Mouse (Mus musculus) large intestine, adult 2 months (tissue): ENCODE measurements around the gene Zc2hc1c. TPM values are rescaled to one million over a fixed set of nuclear protein-coding genes. Genes with fewer than 3 reads are reported as not detected.

Experiments
- DNase-seq: peaks from one replicate; pipeline ENCODE4 v3.0.0-alpha.2; 2012; ENCODE audit warnings: low read depth, low spot score
- WGBS: fragments of 180-500 bp; shearing (Covaris S2); methylation state at CpG from one replicate; pipeline ENCODE4 v1.1.7; 2018; 5-methylcytosine and 5-hydroxymethylcytosine counted together
- polyA plus RNA-seq: library from polyadenylated mRNA; depleted of rRNA; stranded (reverse); fragments of >200 nt; gene quantifications from 2 replicates; pipeline ENCODE4 v1.2.3, GENCODE M21; 2012; rRNA removed

The Zc2hc1c gene
- polyA plus RNA-seq, result 0.22 and 0.24 TPM in 2 replicates

DNA sequence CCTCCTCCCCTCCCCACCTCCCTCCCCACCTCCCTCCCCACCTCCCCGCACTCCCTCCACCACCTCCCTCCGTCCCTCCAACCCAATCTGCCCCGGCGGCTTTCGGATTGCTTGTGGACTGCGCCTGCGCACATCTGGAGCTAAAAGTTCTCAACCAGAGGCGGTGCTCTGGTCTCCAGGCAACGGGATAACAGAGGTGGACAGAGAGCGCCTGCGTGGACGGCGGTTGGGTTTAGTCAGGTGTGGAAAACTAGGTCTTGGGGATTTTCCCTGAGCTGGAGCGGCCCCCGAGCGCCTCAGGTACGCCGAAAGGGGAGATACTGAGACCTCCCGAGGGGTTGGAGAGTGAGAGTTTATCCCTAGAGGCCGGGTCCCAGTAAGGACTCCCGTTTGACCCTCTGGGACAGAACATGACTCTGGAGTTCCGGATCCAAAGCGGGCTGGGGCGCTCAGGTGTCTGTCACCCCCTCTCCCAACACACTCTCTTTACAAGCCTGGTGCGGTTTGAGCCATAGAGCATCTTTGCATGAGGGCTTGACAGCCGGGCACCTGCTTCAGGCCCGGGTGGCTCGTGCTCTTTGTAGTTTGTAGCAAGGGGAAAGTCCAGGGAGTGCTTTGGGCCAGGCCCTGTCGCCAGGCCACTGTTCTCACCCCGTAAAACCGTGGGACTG is at the start of gene Zc2hc1c:
TSS of gene Zc2hc1c (plus strand) at position 106 of the 671 bp plus-strand sequence.
- 3% methylated on average over 30 of the region's 31 CpGs for WGBS
- DNase-seq, result peak; percentile 76

DNA sequence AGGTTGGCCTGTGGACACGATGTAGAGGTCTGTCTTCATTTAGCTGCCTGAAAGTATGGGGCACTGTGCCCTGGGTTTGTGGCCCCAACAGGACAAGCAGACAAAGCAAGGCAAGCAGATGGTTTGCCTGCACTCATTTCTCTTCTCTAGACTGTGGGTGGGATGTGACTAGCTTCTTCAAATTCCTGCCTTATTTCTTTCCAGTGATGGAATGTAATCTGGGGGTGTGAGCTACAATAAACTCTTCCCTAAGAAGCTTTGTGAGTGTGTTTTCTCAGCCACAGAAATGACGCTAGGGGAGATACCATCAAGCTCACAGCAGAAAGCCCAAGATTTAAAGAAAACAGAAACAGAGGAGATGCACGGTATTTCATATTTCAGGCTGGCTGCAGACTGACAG is 36.3 kb upstream of the Zc2hc1c start:
- no peak for DNase-seq
- WGBS, result 80% methylated on average over 3 of the region's 3 CpGs

GRCm38 (mm10) chr12:85256074-85256751 is 32.2 kb upstream of the Zc2hc1c start:
- 75% methylated on average over 7 of the region's 7 CpGs for WGBS
- no peak for DNase-seq

GRCm38 (mm10) chr12:85257008-85257639 is 31.3 kb upstream of the Zc2hc1c start:
- DNase-seq, result no peak
- 73% methylated on average over 7 of the region's 7 CpGs for WGBS

DNA sequence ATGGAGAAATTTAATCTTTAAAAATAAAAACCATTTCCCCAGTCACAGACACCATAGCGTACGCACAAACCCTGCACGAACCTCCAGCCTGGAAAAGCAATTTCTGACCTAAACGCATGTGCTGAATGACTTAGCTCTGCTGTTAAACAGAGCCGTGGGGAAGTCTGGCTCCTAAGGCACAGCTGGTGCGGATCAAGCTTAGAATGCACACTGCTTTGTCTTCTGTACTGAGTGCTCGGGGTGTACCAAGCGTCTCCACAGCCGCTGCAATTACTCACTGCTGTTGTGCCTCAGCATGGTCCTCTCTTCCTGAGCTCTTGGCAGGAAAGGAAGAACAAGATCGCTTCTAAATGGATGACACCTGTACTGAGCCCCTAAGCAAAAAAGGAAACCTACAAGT is 25.9 kb upstream of the Zc2hc1c start:
- DNase-seq, result no peak
- 73% methylated on average over 10 of the region's 10 CpGs for WGBS

GRCm38 (mm10) chr12:85263190-85263589 is 25.2 kb upstream of the Zc2hc1c start:
- DNase-seq, result no peak
- WGBS, result 85% methylated on average over 5 of the region's 5 CpGs

DNA sequence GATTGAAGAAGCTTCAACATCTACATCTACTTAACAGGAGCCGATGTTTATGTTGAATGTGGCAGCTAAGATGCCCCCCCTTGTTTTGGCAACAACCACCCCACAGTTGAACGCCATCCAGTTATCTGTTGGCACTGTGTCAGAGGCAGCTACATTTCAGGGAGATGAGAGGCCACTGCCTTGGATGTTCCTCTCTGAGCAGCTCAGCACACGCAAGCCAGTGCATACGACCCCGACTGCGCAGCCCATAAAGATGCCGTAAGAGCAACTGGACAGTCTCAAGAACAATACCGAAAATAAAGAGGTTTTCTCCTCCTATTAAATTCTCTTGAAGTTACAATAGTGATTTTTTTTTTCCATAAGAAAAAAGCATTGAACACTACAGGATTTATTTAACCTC is 23.9 kb upstream of the Zc2hc1c start:
- no peak for DNase-seq
- WGBS, result 70% methylated on average over 8 of the region's 8 CpGs

DNA sequence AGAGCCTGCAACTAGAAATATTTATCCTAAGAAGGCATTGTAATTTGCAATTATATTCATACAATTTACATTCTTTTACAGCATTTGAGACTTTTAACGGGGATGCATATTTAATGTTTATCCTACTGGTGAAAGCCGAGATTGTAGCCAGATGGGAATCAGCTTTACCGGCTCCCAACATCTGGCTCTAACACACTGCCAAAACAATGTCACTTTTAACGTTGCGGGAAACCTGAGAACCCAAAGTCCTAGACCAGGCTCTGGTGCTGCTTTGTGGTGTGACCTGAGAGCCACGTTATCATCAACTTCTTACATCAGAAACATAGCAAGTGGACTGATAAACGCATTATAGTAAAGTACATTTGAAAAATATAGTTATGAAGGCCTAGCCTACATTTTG is 23.5 kb upstream of the Zc2hc1c start:
- 66% methylated on average over 7 of the region's 7 CpGs for WGBS

GRCm38 (mm10) chr12:85266248-85266647 is 22.1 kb upstream of the Zc2hc1c start:
- no peak for DNase-seq
- WGBS, result 92% methylated on average over 3 of the region's 3 CpGs

More for the DNA sequence above, 23.5 kb upstream of the Zc2hc1c start:
- no peak for DNase-seq

- WGBS, result 48% methylated on average over 3 of the region's 3 CpGs
- DNase-seq, result no peak
Observed at GRCm38 (mm10) chr12:85269821-85270220, 18.6 kb upstream of the Zc2hc1c start.

GRCm38 (mm10) chr12:85270319-85270718 is 18.1 kb upstream of the Zc2hc1c start, which contains the start of gene Mlh3:
Gene Mlh3, minus strand, starts transcription at chr12:85270599.
- DNase-seq, result peak; percentile 73
- 2% methylated on average over 35 of the region's 35 CpGs for WGBS

DNA sequence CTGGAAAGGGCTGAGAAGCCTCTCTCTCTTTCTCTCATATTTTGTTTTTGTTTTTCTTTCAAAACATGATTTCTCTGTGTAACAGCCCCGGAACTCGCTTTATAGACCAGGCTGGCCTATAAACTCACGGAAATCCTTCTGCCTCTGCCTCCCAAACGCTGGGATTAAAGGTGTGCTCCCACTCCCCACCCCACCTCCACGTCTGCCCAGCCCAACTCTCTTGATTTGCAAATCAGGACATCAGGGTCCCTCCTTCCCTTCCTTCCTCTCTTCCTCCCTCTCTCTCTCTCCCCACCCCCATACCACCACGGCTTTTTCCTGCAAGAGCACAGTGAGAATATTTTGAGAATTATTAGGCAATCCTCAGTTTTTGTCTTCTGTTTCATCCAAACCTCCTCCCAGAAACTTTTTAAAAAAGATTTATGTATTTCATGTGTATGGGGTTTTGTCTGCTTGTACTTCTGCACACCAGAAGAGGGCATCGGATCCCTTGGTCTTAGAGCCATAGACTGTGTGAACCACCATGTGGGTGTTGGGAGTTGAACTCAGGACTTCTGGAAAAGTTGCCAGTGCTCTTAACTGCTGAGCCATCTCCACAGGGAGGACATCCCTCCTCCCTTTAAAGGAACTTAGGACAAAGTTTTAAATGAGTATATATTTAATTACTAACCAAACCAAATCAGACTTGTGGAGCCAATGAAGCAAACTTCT is 17.1 kb upstream of the Zc2hc1c start:
- no peak for DNase-seq
- 77% methylated on average over 7 of the region's 7 CpGs for WGBS

GRCm38 (mm10) chr12:85271843-85272206 is 16.6 kb upstream of the Zc2hc1c start:
- 51% methylated on average over 4 of the region's 4 CpGs for WGBS
- DNase-seq, result no peak

- no peak for DNase-seq
- 70% methylated on average over 10 of the region's 10 CpGs for WGBS
Observed at GRCm38 (mm10) chr12:85273508-85273907, 14.9 kb upstream of the Zc2hc1c start.

DNA sequence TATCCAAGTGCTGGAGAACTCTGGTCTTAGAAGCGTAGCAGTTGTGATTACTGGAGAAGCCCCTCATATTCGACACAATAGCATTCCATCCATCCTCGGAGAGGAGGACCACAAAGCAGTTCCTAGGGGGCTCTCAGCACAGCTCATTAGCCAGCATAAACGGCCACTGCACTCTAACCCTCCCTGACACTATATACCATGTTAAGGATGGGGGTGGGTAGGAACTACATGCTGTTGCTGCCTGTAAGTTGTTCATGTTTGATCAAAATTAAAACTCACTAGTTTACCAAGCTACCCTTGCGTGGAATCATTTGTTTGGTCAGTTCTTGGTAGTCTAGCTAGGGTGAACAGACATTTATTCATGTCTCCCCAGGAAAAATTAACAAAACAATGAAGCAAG is 12.1 kb upstream of the Zc2hc1c start:
- DNase-seq, result no peak
- WGBS, result 89% methylated on average over 5 of the region's 5 CpGs

- no peak for DNase-seq
- WGBS, result 96% methylated on average over 10 of the region's 10 CpGs
Observed at GRCm38 (mm10) chr12:85278919-85279318, 9.5 kb upstream of the Zc2hc1c start.

- DNase-seq, result no peak
- 2% methylated on average over 10 of the region's 10 CpGs for WGBS
Observed at GRCm38 (mm10) chr12:85279396-85280080, 8.9 kb upstream of the Zc2hc1c start.

GRCm38 (mm10) chr12:85280105-85280844 is 8.1 kb upstream of the Zc2hc1c start:
- WGBS, result under 1% methylated on average over 31 of the region's 31 CpGs
- DNase-seq, result peak; percentile 99
